Mouse (Mus musculus): ENCODE results near the gene Hdgfl1.

The Hdgfl1 gene

GRCm38 (mm10) chr13:26769955-26770354 is at the start of gene Hdgfl1:
Hdgfl1 (minus strand) TSS chr13:26770165.
- DNase-seq (ENCODE audit: low spot score in 2 of 2): no peak

DNA sequence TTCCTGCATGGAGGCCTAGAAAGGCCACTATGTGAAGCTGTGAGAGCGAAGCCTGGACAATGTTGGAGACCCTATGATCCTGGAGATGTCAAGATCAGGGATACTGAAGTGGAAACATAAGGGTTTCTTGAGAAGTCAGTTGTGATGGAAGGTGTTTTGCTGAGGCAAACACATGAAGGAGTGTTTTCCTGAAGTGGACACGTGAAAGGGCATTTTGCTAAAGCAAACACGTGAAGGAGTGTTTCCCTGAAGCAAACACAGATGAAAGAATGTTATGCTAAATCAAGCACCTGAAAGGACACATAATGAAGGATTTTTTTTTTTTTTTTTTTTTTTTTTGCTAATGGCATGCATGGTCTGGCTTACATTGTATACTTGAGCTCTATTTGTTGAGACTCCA is 25.5 kb upstream of the Hdgfl1 start:
- no peak for DNase-seq (ENCODE audit: low spot score in 2 of 2)

- no peak for DNase-seq (ENCODE audit: low spot score in 2 of 2)
These were observed 541 bp downstream of the Hdgfl1 start for GRCm38 (mm10) chr13:26769424-26769823.

DNA sequence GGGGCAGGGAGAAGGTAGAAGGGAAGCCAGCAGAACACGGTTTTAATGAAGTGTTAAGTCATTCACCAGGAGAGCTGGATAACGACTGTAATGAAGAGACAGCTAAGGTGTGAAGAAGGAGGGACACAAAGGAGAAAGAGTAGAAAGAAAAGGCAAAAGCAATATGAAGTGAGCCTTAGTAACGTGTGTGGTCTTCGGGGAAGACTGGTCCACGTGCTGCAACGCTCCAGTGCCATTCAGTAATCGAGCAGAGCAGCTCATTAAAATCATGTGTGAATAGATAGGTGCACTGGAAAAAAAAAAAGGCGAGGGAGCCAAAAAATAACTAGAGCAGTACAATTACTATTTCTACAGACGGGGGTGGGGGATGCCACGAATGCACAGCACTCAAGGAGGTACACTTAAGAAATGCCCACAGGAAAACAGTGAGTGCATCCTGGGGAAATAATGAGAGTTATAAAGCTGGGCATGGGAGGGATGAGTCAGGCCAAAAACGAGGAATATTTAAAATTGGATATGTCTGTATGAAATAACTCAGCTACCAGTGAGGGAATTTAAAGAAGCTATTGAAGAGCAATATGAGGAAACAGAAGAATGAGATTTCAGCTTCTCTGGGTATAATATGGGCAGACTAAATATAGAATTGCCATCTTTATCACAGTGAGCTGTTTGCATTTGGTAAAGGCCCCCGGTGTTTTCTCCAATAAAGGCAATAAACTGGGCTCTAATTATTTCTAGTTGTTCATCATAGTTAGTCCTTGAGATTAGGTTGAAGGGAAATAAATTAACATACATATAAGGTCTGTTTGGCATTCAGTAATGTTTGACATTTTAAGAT is 7.8 kb downstream of the Hdgfl1 start:
- no peak for DNase-seq (ENCODE audit: low spot score in 2 of 2)

GRCm38 (mm10) chr13:26752863-26753262 is 17.1 kb downstream of the Hdgfl1 start:
- no peak for DNase-seq (ENCODE audit: low spot score in 2 of 2)

DNA sequence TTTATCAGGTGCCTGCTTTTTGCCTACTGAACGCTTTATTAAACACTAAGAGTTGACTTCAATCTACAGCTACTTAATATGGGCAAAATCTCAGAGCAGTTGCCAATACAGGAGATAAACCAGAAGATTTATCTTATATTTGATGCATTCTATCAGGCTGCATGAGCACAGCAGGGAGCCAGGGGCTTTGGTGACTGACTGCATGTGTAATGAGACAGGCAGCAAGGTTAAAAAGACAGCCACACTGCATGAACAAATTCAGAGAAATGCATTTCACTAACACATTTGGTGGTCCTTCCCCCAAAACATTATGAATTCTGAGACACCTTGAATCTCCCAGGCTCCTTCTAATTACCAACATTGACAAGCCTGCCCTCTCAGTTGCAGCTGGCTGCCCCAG is 17.6 kb downstream of the Hdgfl1 start:
- DNase-seq (ENCODE audit: low spot score in 2 of 2): no peak

- no peak for DNase-seq (ENCODE audit: low spot score in 2 of 2)
These were observed 24.1 kb downstream of the Hdgfl1 start for GRCm38 (mm10) chr13:26745760-26746457.

GRCm38 (mm10) chr13:26745059-26745759 is 24.8 kb downstream of the Hdgfl1 start:
- DNase-seq (ENCODE audit: low spot score in 2 of 2): no peak

DNA sequence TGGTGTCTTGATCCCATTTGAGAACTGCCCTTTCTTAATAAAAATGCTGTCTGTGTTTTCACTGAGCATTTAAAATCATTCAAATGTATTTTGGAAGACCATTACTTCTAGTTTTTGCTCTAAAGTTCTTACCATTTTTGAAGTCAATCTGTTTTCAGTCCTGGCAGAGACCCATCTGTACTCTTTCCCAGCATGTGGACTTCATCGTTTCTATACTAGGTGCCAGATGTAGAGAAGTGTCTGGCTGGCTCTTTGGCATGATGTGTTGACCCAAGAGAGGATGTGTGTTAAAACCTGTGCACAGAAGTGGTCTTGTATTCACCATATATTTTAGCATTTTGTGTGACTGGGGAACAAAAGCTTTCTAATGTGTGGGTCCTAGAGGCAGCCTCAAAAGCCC is 25.9 kb downstream of the Hdgfl1 start:
- DNase-seq (ENCODE audit: low spot score in 2 of 2): no peak

- no peak for DNase-seq (ENCODE audit: low spot score in 2 of 2)
These were observed 35.0 kb downstream of the Hdgfl1 start for GRCm38 (mm10) chr13:26734981-26735380.

- no peak for DNase-seq (ENCODE audit: low spot score in 2 of 2)
These were observed 45.7 kb downstream of the Hdgfl1 start for GRCm38 (mm10) chr13:26724250-26724649.

GRCm38 (mm10) chr13:26721333-26721732 is 48.6 kb downstream of the Hdgfl1 start:
- no peak for DNase-seq (ENCODE audit: low spot score in 2 of 2)

GRCm38 (mm10) chr13:26720917-26721316 is 49.0 kb downstream of the Hdgfl1 start:
- no peak for DNase-seq (ENCODE audit: low spot score in 2 of 2)

DNA sequence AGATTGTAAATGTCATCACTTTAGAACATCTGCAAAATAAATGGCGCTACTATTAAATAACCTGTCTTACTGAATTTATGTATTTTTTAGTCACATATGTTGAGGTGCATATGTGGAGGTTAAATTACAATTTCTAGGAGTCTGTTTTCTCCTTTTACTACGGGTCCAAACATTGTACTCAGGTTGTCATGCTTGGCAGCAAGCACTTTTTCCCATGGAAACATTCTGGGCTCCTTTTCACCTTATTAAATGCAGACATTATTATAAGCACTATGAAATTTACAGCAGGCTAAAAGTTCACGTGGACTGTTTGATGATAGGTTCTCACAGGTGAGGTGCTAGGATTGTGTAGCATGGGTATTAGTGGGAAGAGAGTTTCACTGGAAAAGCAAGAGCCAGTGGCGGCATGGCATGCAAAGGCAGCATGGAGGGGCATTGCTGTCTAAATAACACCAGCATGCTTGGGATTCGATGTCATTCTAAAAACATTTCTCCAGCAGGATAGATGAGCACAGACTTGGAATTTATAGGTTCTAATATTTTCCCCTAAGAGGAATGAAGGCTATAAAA is 50.7 kb downstream of the Hdgfl1 start:
- DNase-seq (ENCODE audit: low spot score in 2 of 2): no peak

Measured in frontal cortex, postnatal 36 days (tissue).